Mouse (Mus musculus): ENCODE results near the gene Itch. TPM values are rescaled to one million over a fixed set of nuclear protein-coding genes. Genes with fewer than 3 reads are reported as not detected.
"Not testable (repeated sequence)": the region's sequence is repeated elsewhere in the genome, so short reads cannot be mapped to it uniquely, and the experiment has no call there.

Itch gene
- polyA plus RNA-seq, 1 experiment from 2014 or later = 58.1 TPM

DNA sequence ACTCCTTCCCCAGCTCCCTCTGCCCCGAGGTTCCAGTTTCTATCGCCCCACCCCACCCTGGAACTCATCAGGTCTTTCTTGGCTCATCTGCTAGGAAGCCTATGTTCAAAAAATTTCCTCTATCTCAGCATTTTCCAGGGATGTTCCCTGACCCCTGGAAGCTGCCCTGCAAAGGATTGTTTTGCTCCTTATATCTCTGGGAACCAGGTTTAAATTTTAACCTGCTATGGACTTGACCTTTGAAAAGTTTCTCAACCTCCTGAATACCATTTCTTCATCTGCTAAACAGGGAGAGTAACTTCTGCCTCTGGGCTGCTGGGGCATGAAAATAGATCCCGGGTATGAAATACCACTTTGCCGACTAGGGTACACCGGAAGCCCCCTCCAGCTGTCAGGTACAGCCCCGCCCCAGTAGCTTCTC lies 31.5 kb upstream of the Itch start:
- Histone ChIP-seq H3K4me1 (no peaks in the 10 kb centered on the region), H3K36me3 (no peaks in the 10 kb centered on the region), H3K9me3 (no peaks in the 10 kb centered on the region), H3K27ac (no peak overlapping the region), H3K4me2 (replicated peaks) (no peak overlapping the region), H3K4me3 (no peak overlapping the region), H3K9ac (no peak overlapping the region), H3K27me3 (replicated peaks) (no peaks in the 10 kb centered on the region)
- ATAC-seq (ENCODE audit: low FRiP score, low read depth) = no peak
- WGBS = 74% methylated on average over 6 of the region's 6 CpGs

DNA sequence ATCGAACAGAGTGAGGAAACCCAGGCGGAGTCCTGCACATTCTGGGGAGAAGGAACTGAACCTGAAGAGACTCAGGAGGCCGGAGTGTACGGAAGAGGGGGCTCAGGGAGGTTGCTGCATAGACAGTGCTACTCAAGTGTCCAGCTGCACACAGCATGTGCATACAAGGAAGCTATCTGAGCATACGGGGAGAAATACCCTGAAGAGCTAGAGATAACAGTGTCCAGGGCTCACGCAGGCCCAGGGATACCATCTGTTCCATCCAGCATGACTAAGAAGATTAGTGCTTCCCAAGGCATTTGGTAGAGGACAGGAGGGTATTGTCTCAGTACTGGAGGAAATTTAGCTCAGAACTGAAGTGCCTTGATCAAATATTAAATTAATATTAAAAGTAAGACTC lies 29.7 kb upstream of the Itch start:
- Histone ChIP-seq H3K9me3 (no peaks in the 10 kb centered on the region), H3K4me1 (no peaks in the 10 kb centered on the region), H3K9ac (no peak overlapping the region), H3K4me2 (replicated peaks) (no peak overlapping the region), H3K27me3 (replicated peaks) (no peaks in the 10 kb centered on the region), H3K36me3 (no peaks in the 10 kb centered on the region), H3K4me3 (no peak overlapping the region), H3K27ac (no peak overlapping the region)
- WGBS = 77% methylated on average over 6 of the region's 6 CpGs
- ATAC-seq (ENCODE audit: low FRiP score, low read depth) = no peak

DNA sequence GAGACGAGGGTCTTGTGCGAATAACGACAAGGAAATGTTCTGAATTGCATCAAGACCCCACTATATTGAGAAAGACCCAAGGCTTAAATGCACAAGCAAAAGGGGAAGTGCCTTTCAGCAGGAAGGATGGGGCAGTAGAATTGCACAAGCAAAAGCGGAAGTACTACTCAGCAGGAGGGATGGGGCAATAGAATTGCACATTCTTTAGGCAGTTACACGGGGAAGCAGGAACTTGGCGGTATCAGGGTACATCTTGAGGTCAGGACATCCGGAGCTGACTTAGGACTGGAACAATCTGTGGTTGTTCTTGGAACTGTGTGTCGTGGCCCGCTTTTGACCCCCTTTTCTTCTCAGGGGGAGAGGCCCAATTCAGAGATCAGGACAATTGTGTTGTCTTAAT lies 26.0 kb upstream of the Itch start:
- WGBS = 82% methylated on average over 9 of the region's 9 CpGs

DNA sequence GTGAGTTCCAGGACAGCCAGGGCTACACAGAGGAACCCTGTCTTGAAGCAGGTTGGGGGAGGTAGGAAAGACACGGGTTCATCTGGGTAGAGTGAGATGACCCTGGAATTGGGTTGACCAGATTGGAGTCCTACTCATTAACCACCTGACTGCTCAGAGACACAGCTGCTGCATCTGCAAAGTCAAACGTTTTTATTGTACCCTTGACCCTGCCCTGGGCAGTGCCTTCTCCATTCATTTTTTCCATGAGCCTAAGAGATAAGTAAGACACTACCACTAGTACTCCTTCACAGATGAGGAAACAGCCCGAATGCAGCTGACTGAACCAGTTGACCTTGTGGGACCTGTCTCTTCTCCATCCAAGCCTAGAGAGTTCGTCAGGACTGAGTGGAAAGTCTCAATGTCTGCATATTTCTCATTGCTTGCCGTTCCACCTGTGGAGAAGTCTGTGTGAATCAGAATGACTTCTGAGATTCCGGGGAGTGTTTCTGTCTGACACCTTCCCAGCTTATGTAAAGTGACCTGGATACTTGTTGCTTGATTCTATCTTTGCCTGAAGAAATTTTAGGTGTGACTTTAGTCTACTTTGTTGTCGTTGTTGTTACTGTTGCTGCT lies 18.0 kb upstream of the Itch start:
- Histone ChIP-seq H3K9ac (no peak overlapping the region), H3K36me3 (no peaks in the 10 kb centered on the region), H3K4me3 (no peak overlapping the region), H3K27me3 (replicated peaks) (no peaks in the 10 kb centered on the region), H3K27ac (no peak overlapping the region), H3K4me1 (no peaks in the 10 kb centered on the region), H3K9me3 (no peaks in the 10 kb centered on the region), H3K4me2 (replicated peaks) (no peak overlapping the region)
- WGBS = 73% methylated on average over 7 of the region's 7 CpGs
- no peak for ATAC-seq (ENCODE audit: low FRiP score, low read depth)

More for the DNA sequence above, 26.0 kb upstream of the Itch start:
- ATAC-seq (ENCODE audit: low FRiP score, low read depth); H3K27ac ChIP-seq; H3K4me1 ChIP-seq; H3K4me2 ChIP-seq (replicated peaks); H3K27me3 ChIP-seq (replicated peaks); H3K4me3 ChIP-seq; H3K9ac ChIP-seq; H3K36me3 ChIP-seq; H3K9me3 ChIP-seq: not testable (repeated sequence)

DNA sequence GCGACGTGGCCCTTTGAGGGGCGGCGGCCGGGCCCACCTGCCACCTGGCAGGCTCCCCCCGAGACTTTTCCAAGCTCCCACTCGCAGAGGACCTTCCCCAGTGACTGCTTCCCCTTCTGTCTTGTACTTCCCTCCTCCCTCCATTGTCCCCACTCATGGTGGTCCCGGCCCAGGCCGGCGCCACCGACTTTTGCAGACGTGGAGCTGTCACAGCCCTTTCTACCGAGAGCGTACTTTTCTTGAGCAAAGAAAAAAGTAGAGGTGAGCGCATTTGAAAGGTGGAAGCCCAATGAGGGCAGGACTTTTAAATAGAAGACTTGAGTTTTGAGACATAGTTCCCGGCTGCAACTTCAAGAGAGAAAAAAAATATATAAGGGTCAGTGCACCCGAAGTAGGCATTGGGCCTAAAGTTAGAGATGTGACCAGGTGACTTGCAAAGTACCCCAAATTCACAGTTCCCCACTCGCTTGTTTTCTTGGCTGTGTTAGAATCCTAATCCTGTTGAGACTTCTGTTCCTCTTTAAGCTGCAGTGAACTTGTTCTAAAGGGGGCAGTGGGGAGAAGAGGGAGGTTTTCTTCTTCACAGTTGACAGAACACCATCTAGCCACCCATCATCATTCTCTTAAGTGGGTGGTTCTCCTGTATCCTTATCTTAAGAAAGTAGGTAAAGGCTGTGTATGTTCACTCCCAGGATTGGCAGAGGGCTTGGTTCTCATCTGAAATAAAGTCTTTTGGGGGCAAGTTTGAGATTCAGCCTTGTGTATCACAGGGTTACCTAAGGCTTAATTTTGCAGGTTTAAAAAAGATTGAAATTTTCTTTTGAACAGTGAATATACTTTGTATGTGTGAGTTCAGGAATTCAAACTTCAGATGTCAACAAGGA lies 910 bp downstream of the Itch start:
- WGBS = 2% methylated on average over 18 of the region's 18 CpGs
- peak; percentile 78 for ATAC-seq (ENCODE audit: low FRiP score, low read depth)
- Histone ChIP-seq H3K9me3 (no peaks in the 10 kb centered on the region), H3K4me3 (peak overlapping the region; percentile 99), H3K4me1 (peaks cover 19% of the 10 kb centered on the region), H3K27me3 (replicated peaks) (no peaks in the 10 kb centered on the region), H3K4me2 (replicated peaks) (peak overlapping the region; percentile 66), H3K9ac (peak overlapping the region; percentile 96), H3K27ac (peak overlapping the region; percentile 76; the same call in 1 of the 2 replicates), H3K36me3 (peaks cover 14% of the 10 kb centered on the region)

DNA sequence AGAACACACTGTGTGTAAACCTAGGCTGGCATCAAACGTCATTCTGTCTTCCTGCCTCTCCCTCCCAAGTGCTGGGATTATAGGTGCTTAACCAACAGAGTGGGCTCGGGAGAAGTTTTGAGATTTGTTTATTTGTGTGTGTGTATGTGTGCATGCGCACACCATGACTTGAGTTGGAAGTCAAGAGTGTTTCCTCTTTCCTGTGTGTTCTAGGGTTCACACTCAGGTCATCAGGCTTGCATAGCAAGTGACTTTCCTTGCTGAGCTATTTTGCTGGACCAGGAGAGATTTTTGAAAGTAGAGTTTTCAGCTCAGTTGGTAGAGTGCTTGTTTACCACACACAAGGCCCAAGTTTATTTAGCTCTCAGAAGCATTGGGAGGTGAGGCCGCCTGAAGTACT lies 1.8 kb downstream of the Itch start:
- Histone ChIP-seq H3K4me2 (replicated peaks) (peak overlapping the region; percentile 40), H3K27me3 (replicated peaks) (no peaks in the 10 kb centered on the region), H3K4me1 (peaks cover 19% of the 10 kb centered on the region), H3K36me3 (peaks cover 20% of the 10 kb centered on the region), H3K4me3 (no peak overlapping the region), H3K27ac (no peak overlapping the region), H3K9ac (no peak overlapping the region), H3K9me3 (no peaks in the 10 kb centered on the region)
- ATAC-seq (ENCODE audit: low FRiP score, low read depth) = no peak
- 75% methylated on average over 4 of the region's 4 CpGs for WGBS

DNA sequence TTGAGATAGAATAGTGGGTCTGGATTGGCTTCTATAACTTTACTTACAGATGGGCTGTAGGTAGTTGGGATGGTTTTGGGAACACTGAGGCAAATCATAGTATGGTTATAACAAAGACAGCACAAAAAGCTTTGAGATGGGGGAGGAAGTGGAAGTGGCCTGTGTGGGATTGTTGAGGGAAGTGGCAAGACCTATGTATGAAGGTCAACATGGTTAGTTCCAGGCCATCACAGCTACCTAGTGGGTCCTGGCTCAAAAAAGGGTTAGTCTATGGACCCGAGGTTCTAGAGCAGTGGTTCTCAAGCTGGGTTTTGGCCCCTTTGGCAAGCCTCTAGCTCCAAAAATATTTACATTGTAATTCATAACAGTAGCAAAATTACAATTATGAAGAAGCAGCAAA lies 2.2 kb downstream of the Itch start:
- Histone ChIP-seq H3K27ac (no peak overlapping the region), H3K4me1 (peaks cover 19% of the 10 kb centered on the region), H3K9ac (no peak overlapping the region), H3K36me3 (peaks cover 25% of the 10 kb centered on the region), H3K27me3 (replicated peaks) (no peaks in the 10 kb centered on the region), H3K9me3 (no peaks in the 10 kb centered on the region), H3K4me2 (replicated peaks) (peak overlapping the region; percentile 40), H3K4me3 (no peak overlapping the region)
- ATAC-seq (ENCODE audit: low FRiP score, low read depth) = no peak
- WGBS = 91% methylated on average over 1 of the region's 1 CpGs

DNA sequence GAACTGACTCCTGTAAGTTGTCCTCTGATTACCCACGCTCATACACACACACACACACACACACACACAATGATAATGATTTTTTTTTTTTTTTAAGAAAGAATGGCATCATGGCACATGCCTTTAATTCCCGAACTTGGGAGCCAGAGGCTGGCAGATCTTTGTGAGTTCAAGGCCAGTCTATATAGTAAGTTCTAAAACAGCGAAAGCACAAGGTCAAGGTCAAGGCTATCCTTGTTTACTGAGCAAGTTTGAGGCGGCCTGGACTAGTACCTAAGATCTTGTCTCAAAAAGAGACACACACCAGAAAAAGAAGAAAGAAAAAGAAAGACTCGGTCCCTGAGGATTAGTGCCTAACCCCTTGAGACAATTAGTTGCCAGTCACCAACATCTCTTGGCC lies 7.7 kb downstream of the Itch start:
- peaks cover 12% of the 10 kb centered on the region for H3K9me3 ChIP-seq
- H3K4me1 ChIP-seq = peaks cover 3% of the 10 kb centered on the region
- no peak overlapping the region for H3K4me2 ChIP-seq (replicated peaks)
- H3K4me3 ChIP-seq = no peak overlapping the region
- H3K9ac ChIP-seq = no peak overlapping the region
- H3K27me3 ChIP-seq (replicated peaks) = no peaks in the 10 kb centered on the region
- WGBS = 94% methylated on average over 5 of the region's 5 CpGs
- H3K36me3 ChIP-seq = peaks cover 75% of the 10 kb centered on the region
- no peak for ATAC-seq (ENCODE audit: low FRiP score, low read depth)
- no peak overlapping the region for H3K27ac ChIP-seq

DNA sequence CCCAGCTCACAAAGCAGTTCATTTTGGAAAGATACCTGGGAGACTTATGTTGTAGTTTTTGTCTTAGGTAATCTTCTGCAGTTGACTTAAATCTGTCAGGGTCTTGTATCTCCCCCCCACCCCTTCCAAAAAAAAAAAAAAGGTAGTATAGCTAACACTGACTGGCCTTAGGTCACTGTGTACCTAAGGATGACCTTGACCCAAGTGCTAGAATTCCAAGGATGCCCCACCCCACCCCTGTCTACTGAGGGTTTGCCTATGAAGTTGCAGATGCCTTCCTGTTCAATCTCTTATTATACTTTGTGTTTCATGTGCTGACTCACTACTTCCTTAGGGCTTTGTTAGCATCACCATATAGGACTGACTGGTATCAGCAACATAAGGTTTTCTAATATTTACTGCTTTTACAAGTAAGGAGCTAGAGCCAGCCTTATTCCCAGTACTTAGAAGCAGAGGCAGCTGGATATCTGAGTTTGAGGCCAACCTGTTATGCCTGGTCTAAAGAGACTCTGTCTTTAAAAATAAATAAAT lies 8.8 kb downstream of the Itch start:
- Histone ChIP-seq H3K9ac (no peak overlapping the region), H3K4me2 (replicated peaks) (no peak overlapping the region), H3K36me3 (peaks cover 84% of the 10 kb centered on the region), H3K27me3 (replicated peaks) (no peaks in the 10 kb centered on the region), H3K4me1 (no peaks in the 10 kb centered on the region), H3K4me3 (no peak overlapping the region), H3K9me3 (peaks cover 16% of the 10 kb centered on the region), H3K27ac (no peak overlapping the region)
- no peak for ATAC-seq (ENCODE audit: low FRiP score, low read depth)

DNA sequence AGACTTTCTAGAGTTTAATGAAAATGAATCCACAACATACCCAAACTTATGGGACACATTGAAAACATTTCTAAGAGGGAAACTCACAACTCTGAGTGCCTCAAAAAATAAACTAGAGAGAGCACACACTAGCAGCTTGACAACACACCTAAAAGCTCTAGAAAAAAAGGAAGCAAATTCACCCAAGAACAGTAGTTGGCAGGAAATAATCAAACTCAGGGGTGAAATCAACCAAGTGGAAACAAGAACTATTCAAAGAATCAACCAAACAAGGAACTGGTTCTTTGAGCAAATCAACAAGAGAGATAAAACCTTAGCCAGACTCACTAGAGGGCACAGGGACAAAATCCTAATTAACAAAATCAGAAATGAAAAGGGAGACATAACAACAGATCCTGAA lies 16.0 kb downstream of the Itch start:
- peaks cover 37% of the 10 kb centered on the region for H3K36me3 ChIP-seq
- not testable (repeated sequence) for H3K4me3 ChIP-seq; H3K9ac ChIP-seq; ATAC-seq (ENCODE audit: low FRiP score, low read depth); H3K27me3 ChIP-seq (replicated peaks); H3K4me2 ChIP-seq (replicated peaks); H3K4me1 ChIP-seq; H3K27ac ChIP-seq
- peaks cover 16% of the 10 kb centered on the region for H3K9me3 ChIP-seq

DNA sequence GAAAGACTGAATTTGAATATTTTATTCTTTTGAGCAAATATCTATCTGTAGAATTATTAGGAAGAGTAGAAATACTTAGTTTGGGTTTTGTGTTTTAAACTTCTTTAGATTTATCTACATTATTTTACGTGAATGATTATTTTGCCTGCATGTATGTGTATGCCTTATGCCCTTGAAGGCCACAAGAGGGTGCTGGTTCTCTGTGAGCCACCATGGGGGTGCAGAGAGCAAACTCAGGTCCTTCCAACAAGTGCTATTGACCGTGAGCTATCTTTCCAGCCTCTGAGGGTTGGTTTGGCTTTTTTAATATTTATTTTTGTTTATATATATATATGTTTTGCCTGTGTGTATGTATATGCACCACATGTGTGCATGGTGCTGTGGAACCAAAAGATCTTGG lies 74.1 kb downstream of the Itch start:
- no peaks in the 10 kb centered on the region for H3K9me3 ChIP-seq
- no peak overlapping the region for H3K4me3 ChIP-seq
- H3K4me1 ChIP-seq = no peaks in the 10 kb centered on the region
- H3K27me3 ChIP-seq (replicated peaks) = no peaks in the 10 kb centered on the region
- WGBS = 80% methylated on average over 2 of the region's 2 CpGs
- H3K36me3 ChIP-seq = peaks cover 60% of the 10 kb centered on the region
- H3K4me2 ChIP-seq (replicated peaks) = no peak overlapping the region
- ATAC-seq (ENCODE audit: low FRiP score, low read depth) = no peak
- H3K9ac ChIP-seq = no peak overlapping the region
- no peak overlapping the region for H3K27ac ChIP-seq

DNA sequence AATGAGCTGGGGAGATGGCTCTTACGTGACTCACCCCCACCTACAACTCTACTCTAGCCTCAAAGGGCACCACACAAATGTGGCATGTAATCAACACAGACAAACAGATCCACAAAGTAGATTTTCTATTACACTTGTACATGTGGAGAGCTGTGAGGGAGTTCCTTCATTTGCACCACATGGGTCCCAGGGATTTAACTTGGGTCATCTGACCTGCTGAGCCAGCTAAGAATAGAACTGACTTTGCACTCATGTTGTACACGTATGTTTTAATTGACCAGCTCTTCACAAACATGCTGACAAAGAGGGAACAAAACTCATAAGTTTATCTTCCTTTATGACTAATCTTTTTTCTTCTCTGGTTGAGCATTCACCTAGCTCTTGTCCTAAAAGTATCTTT lies 89.8 kb downstream of the Itch start:
- no peak overlapping the region for H3K9ac ChIP-seq
- H3K4me2 ChIP-seq (replicated peaks) = no peak overlapping the region
- no peak overlapping the region for H3K4me3 ChIP-seq
- H3K27ac ChIP-seq = no peak overlapping the region
- peaks cover 68% of the 10 kb centered on the region for H3K36me3 ChIP-seq
- WGBS = 94% methylated on average over 2 of the region's 2 CpGs
- H3K27me3 ChIP-seq (replicated peaks) = no peaks in the 10 kb centered on the region
- no peaks in the 10 kb centered on the region for H3K9me3 ChIP-seq
- no peaks in the 10 kb centered on the region for H3K4me1 ChIP-seq
- no peak for ATAC-seq (ENCODE audit: low FRiP score, low read depth)

Measured in neural tube, embryonic 12.5 days (tissue).